Comparison of ENCODE assay signal across 15 mouse cellular contexts in the genomic region with DNA sequence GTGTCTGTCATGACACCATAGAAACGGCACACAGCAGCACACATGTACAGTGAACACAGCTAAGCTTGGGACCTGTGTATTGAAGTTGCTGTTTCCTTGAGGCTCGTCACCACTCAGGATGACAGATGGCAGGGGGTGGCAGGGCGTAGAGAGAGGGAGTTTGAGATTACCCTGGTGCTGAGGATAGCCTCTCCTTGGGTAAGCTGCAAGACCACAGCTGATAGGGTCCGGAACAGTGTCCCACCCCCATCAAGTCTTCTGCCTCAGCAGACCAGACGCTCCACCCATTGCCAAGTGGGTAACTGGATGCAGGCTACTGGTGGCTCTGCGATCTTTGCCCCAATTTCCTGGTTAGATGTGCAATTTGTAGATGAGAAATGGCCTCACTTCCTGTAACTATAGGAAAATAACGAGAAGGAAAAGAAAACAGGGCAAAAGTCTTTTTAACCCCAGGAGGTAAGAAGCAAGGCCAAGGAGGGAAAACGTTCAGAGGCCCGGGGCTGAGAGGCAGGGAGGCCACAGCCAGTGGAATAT. TPM values are rescaled to one million over a fixed set of nuclear protein-coding genes. Genes with fewer than 3 reads are reported as not detected.
DNase-seq lines count a peak whose midpoint lies in the region; ATAC-seq and TF ChIP-seq lines count a peak whose summit lies in the region.
"Had no signal": no experiment of that assay in that cellular context is flagged by ENCODE, and none has a peak within 500 bp of the region (broad histone marks: within the 10 kb centered on the region; RNA-seq: fewer than 3 reads in every experiment).

No protein-coding gene starts in this region.

- H3K27ac ChIP-seq in midbrain, postnatal 0 days (ENCODE audit: low read depth, low read length) = no peak overlapping the region
- H3K27ac ChIP-seq in midbrain, embryonic 16.5 days (ENCODE audit: low read length) = no peak overlapping the region
- peak overlapping the region; percentile 57 for H3K27ac ChIP-seq in intestine, embryonic 14.5 days (ENCODE audit: low read depth)
- H3K27ac ChIP-seq in liver, embryonic 15.5 days (replicated peaks) = peak overlapping the region; percentile 76
- peak overlapping the region; percentile 76 for H3K27ac ChIP-seq in stomach, embryonic 15.5 days
- H3K27ac ChIP-seq: embryonic facial prominence, embryonic 12.5 days had no signal

- TF ChIP-seq CTCF in midbrain, postnatal 0 days (IDR thresholded peaks at IDR 0.05) = no peak

- no peak overlapping the region for H3K4me2 ChIP-seq in midbrain, postnatal 0 days (ENCODE audit: low read depth, low read length, poor library complexity, severe bottlenecking)
- no peak overlapping the region for H3K4me2 ChIP-seq in midbrain, embryonic 16.5 days (ENCODE audit: low read length)
- no peak overlapping the region for H3K4me2 ChIP-seq in intestine, embryonic 14.5 days (ENCODE audit: low read length)
- H3K4me2 ChIP-seq in liver, embryonic 15.5 days = peak overlapping the region; percentile 25
- H3K4me2 ChIP-seq in stomach, embryonic 15.5 days = 0 out of 2 replicates have a peak overlapping the region, but pooled peaks have one; percentile 19
- H3K4me2 ChIP-seq: embryonic facial prominence, embryonic 12.5 days; heart, embryonic 11.5 days; lung, embryonic 15.5 days had no signal

- no peak overlapping the region for H3K4me3 ChIP-seq in midbrain, postnatal 0 days (ENCODE audit: low read depth, low read length)
- H3K4me3 ChIP-seq in midbrain, embryonic 16.5 days (ENCODE audit: low read depth, low read length) = no peak overlapping the region
- H3K4me3 ChIP-seq in intestine, embryonic 14.5 days (ENCODE audit: low read depth, low read length) = no peak overlapping the region
- H3K4me3 ChIP-seq in liver, embryonic 15.5 days (replicated peaks) = no peak overlapping the region
- H3K4me3 ChIP-seq in stomach, embryonic 15.5 days (replicated peaks) = no peak overlapping the region
- H3K4me3 ChIP-seq: embryonic facial prominence, embryonic 12.5 days; lung, embryonic 15.5 days had no signal

- H3K27me3 ChIP-seq in midbrain, postnatal 0 days (ENCODE audit: insufficient read depth, low read length) = no peaks in the 10 kb centered on the region
- no peaks in the 10 kb centered on the region for H3K27me3 ChIP-seq in midbrain, embryonic 16.5 days (ENCODE audit: control insufficient read depth, insufficient read depth, low read depth, low read length)
- H3K27me3 ChIP-seq in intestine, embryonic 14.5 days (replicated peaks; ENCODE audit: control insufficient read depth, insufficient read depth, low read length) = no peaks in the 10 kb centered on the region
- H3K27me3 ChIP-seq in liver, embryonic 15.5 days = no peaks in the 10 kb centered on the region
- H3K27me3 ChIP-seq in stomach, embryonic 15.5 days (replicated peaks) = no peaks in the 10 kb centered on the region
- H3K27me3 ChIP-seq: embryonic facial prominence, embryonic 12.5 days; lung, embryonic 15.5 days had no signal

- peak; percentile 7 for DNase-seq in midbrain, postnatal 0 days (ENCODE audit: low spot score)
- no peak for DNase-seq in intestine, embryonic 14.5 days (ENCODE audit: low spot score)
- DNase-seq in adrenal gland, postnatal 4 days (ENCODE audit: low spot score in 2 of 2) = no peak
- DNase-seq in layer of hippocampus, adult 8-10 months (ENCODE audit: low spot score in 2 of 2) = no peak
- no peak for DNase-seq in left cerebral cortex, adult 9 months (ENCODE audit: low spot score in 2 of 2)
- DNase-seq: cerebellum, adult 2 months had no signal

- WGBS in midbrain, postnatal 0 days = 67% methylated on average over 9 of the region's 9 CpGs
- 71% methylated on average over 9 of the region's 9 CpGs for WGBS in midbrain, embryonic 16.5 days
- WGBS in intestine, embryonic 14.5 days = 40% methylated on average over 9 of the region's 9 CpGs
- WGBS in liver, embryonic 15.5 days (ENCODE audit: insufficient replicate concordance) = 4% methylated on average over 9 of the region's 9 CpGs
- 37% methylated on average over 9 of the region's 9 CpGs for WGBS in stomach, embryonic 15.5 days

- H3K4me1 ChIP-seq in midbrain, postnatal 0 days (ENCODE audit: insufficient read depth, low read length) = no peaks in the 10 kb centered on the region
- H3K4me1 ChIP-seq in midbrain, embryonic 16.5 days (ENCODE audit: control insufficient read depth, insufficient read depth, low read length) = no peaks in the 10 kb centered on the region
- H3K4me1 ChIP-seq in intestine, embryonic 14.5 days (replicated peaks; ENCODE audit: control insufficient read depth, insufficient read depth, low read length) = no peaks in the 10 kb centered on the region; the same call in 1 of the 2 replicates
- H3K4me1 ChIP-seq in liver, embryonic 15.5 days (replicated peaks) = peaks cover 15% of the 10 kb centered on the region; the same call in 1 of the 2 replicates
- peaks cover 10% of the 10 kb centered on the region for H3K4me1 ChIP-seq in stomach, embryonic 15.5 days
- H3K4me1 ChIP-seq: embryonic facial prominence, embryonic 12.5 days; lung, embryonic 15.5 days had no signal

- H3K9ac ChIP-seq in midbrain, postnatal 0 days (replicated peaks; ENCODE audit: low read length, poor library complexity, severe bottlenecking) = no peak overlapping the region
- H3K9ac ChIP-seq in midbrain, embryonic 16.5 days (ENCODE audit: low read depth, low read length) = no peak overlapping the region
- no peak overlapping the region for H3K9ac ChIP-seq in intestine, embryonic 14.5 days (ENCODE audit: low read length)
- H3K9ac ChIP-seq in liver, embryonic 15.5 days = no peak overlapping the region
- H3K9ac ChIP-seq in stomach, embryonic 15.5 days = no peak overlapping the region
- H3K9ac ChIP-seq: embryonic facial prominence, embryonic 12.5 days; lung, embryonic 15.5 days had no signal

- no peaks in the 10 kb centered on the region for H3K36me3 ChIP-seq in midbrain, postnatal 0 days (ENCODE audit: insufficient read depth, low read length)
- no peaks in the 10 kb centered on the region for H3K36me3 ChIP-seq in midbrain, embryonic 16.5 days (ENCODE audit: control insufficient read depth, insufficient read depth, low read length)
- H3K36me3 ChIP-seq in intestine, embryonic 14.5 days (ENCODE audit: control insufficient read depth, insufficient read depth, low read length) = no peaks in the 10 kb centered on the region
- H3K36me3 ChIP-seq in liver, embryonic 15.5 days (replicated peaks) = no peaks in the 10 kb centered on the region
- H3K36me3 ChIP-seq in stomach, embryonic 15.5 days = no peaks in the 10 kb centered on the region
- H3K36me3 ChIP-seq: embryonic facial prominence, embryonic 12.5 days; lung, embryonic 15.5 days had no signal

- no peak for ATAC-seq in midbrain, postnatal 0 days (ENCODE audit: low FRiP score)
- no peak for ATAC-seq in midbrain, embryonic 16.5 days
- peak; percentile 60 for ATAC-seq in intestine, embryonic 14.5 days (replicated peaks; ENCODE audit: low FRiP score, low TSS enrichment, low read depth)
- ATAC-seq in liver, embryonic 15.5 days (ENCODE audit: insufficient read depth) = peak; percentile 63
- ATAC-seq in stomach, embryonic 15.5 days (ENCODE audit: insufficient read depth, low FRiP score, low read depth) = peak; percentile 21; the same call in 1 of the 2 replicates

- no peaks in the 10 kb centered on the region for H3K9me3 ChIP-seq in midbrain, postnatal 0 days (ENCODE audit: low read length)
- H3K9me3 ChIP-seq in midbrain, embryonic 16.5 days (replicated peaks; ENCODE audit: control insufficient read depth, low read length, poor library complexity, severe bottlenecking) = no peaks in the 10 kb centered on the region
- H3K9me3 ChIP-seq in intestine, embryonic 14.5 days (ENCODE audit: control insufficient read depth, low read length) = no peaks in the 10 kb centered on the region
- no peaks in the 10 kb centered on the region for H3K9me3 ChIP-seq in liver, embryonic 15.5 days (replicated peaks)
- no peaks in the 10 kb centered on the region for H3K9me3 ChIP-seq in stomach, embryonic 15.5 days
- H3K9me3 ChIP-seq: embryonic facial prominence, embryonic 12.5 days; lung, embryonic 15.5 days had no signal

RNA-seq across cellular contexts. Expression of gene Ffar2, which starts 11.8 kb away (rescaled TPM):
- total RNA-seq in midbrain, postnatal 0 days (2014; rRNA removed) = not detected in 2 replicates
- polyA plus RNA-seq in midbrain, postnatal 0 days (2015; fragmentation: Nextera tagmentation; extraction: Ambion mirVana) = 0.07 and 0.25 TPM in 2 replicates
- polyA plus RNA-seq in midbrain, embryonic 16.5 days (2015; fragmentation: Nextera tagmentation; extraction: Ambion mirVana) = 0.13 TPM in 1 of 2 replicates, not detected in the other
- 2.4 and 5.9 TPM in 2 replicates for polyA plus RNA-seq in intestine, embryonic 14.5 days (2014; fragmentation: Nextera tagmentation; extraction: Ambion mirVana)
- 0.94 and 1.2 TPM in 2 replicates for polyA plus RNA-seq in liver, embryonic 15.5 days (2015; fragmentation: Nextera tagmentation; extraction: Ambion mirVana)
- polyA plus RNA-seq in stomach, embryonic 15.5 days (2015; fragmentation: Nextera tagmentation; extraction: Ambion mirVana) = 14.9 and 26.5 TPM in 2 replicates
- total RNA-seq in adrenal gland, postnatal 4 days (2021) = 1 to 10 TPM; 2.7 to 2.9 TPM
- total RNA-seq in layer of hippocampus, adult 8-10 months (2022) = under 1 TPM in 1 of 4 experiments, not detected in 3; 0.20 TPM
- total RNA-seq: layer of hippocampus, postnatal 25 days; MEL had no signal
- polyA plus RNA-seq: embryonic facial prominence, embryonic 12.5 days; heart, embryonic 11.5 days had no signal

RNA-seq across cellular contexts. Expression of gene Krtdap, which starts 24.1 kb away (rescaled TPM):
- 4.8 and 19.2 TPM in 2 replicates for total RNA-seq in midbrain, postnatal 0 days (2014; rRNA removed)
- polyA plus RNA-seq in midbrain, postnatal 0 days (2015; fragmentation: Nextera tagmentation; extraction: Ambion mirVana) = 1.2 and 1.6 TPM in 2 replicates
- polyA plus RNA-seq in midbrain, embryonic 16.5 days (2015; fragmentation: Nextera tagmentation; extraction: Ambion mirVana) = not detected in 2 replicates
- polyA plus RNA-seq in intestine, embryonic 14.5 days (2014; fragmentation: Nextera tagmentation; extraction: Ambion mirVana) = 0.80 and 0.86 TPM in 2 replicates
- polyA plus RNA-seq in liver, embryonic 15.5 days (2015; fragmentation: Nextera tagmentation; extraction: Ambion mirVana) = 0.21 and 2.5 TPM in 2 replicates
- 96.1 and 227 TPM in 2 replicates for polyA plus RNA-seq in stomach, embryonic 15.5 days (2015; fragmentation: Nextera tagmentation; extraction: Ambion mirVana)
- total RNA-seq in adrenal gland, postnatal 4 days (2021) = 1 to 10 TPM; 1.9 to 3.1 TPM
- not detected for total RNA-seq in layer of hippocampus, adult 8-10 months (2022)
- total RNA-seq: layer of hippocampus, postnatal 25 days; MEL had no signal
- polyA plus RNA-seq: cerebellum, adult 2 months; frontal cortex, adult 2 months; heart, embryonic 11.5 days had no signal

RNA-seq across cellular contexts. Expression of gene Ffar3, which starts 44.2 kb away (rescaled TPM):
- not detected in 2 replicates for total RNA-seq in midbrain, postnatal 0 days (2014; rRNA removed)
- not detected in 2 replicates for polyA plus RNA-seq in midbrain, postnatal 0 days (2015; fragmentation: Nextera tagmentation; extraction: Ambion mirVana)
- polyA plus RNA-seq in midbrain, embryonic 16.5 days (2015; fragmentation: Nextera tagmentation; extraction: Ambion mirVana) = not detected in 2 replicates
- polyA plus RNA-seq in intestine, embryonic 14.5 days (2014; fragmentation: Nextera tagmentation; extraction: Ambion mirVana) = 0.32 and 0.39 TPM in 2 replicates
- not detected in 2 replicates for polyA plus RNA-seq in liver, embryonic 15.5 days (2015; fragmentation: Nextera tagmentation; extraction: Ambion mirVana)
- 0.31 and 0.41 TPM in 2 replicates for polyA plus RNA-seq in stomach, embryonic 15.5 days (2015; fragmentation: Nextera tagmentation; extraction: Ambion mirVana)
- 1 to 10 TPM in 1 of 2 experiments, under 1 TPM in 1; 0.37 to 1.6 TPM for total RNA-seq in adrenal gland, postnatal 4 days (2021)
- total RNA-seq in layer of hippocampus, adult 8-10 months (2022) = not detected
- total RNA-seq: layer of hippocampus, postnatal 25 days; MEL had no signal
- polyA plus RNA-seq: cerebellum, adult 2 months; frontal cortex, adult 2 months; heart, embryonic 11.5 days; lung, embryonic 15.5 days had no signal

RNA-seq across cellular contexts. Expression of gene Dmkn, which starts 48.3 kb away (rescaled TPM):
- total RNA-seq in midbrain, postnatal 0 days (2014; rRNA removed) = 0.71 and 7.9 TPM in 2 replicates
- 4.5 and 4.9 TPM in 2 replicates for polyA plus RNA-seq in midbrain, postnatal 0 days (2015; fragmentation: Nextera tagmentation; extraction: Ambion mirVana)
- polyA plus RNA-seq in midbrain, embryonic 16.5 days (2015; fragmentation: Nextera tagmentation; extraction: Ambion mirVana) = 2.8 and 3.6 TPM in 2 replicates
- polyA plus RNA-seq in intestine, embryonic 14.5 days (2014; fragmentation: Nextera tagmentation; extraction: Ambion mirVana) = 0.61 and 1.3 TPM in 2 replicates
- polyA plus RNA-seq in liver, embryonic 15.5 days (2015; fragmentation: Nextera tagmentation; extraction: Ambion mirVana) = 0.32 and 0.99 TPM in 2 replicates
- polyA plus RNA-seq in stomach, embryonic 15.5 days (2015; fragmentation: Nextera tagmentation; extraction: Ambion mirVana) = 70.8 and 142 TPM in 2 replicates
- total RNA-seq in adrenal gland, postnatal 4 days (2021) = 1 to 10 TPM; 3.2 to 4.2 TPM
- 1 to 10 TPM in 1 of 4 experiments, under 1 TPM in 2, not detected in 1; 0.84 to 1.5 (median 0.95) TPM for total RNA-seq in layer of hippocampus, adult 8-10 months (2022)
- total RNA-seq: MEL had no signal
- polyA plus RNA-seq: embryonic facial prominence, embryonic 12.5 days had no signal

RNA-seq across cellular contexts. Expression of gene Ffar1, which starts 49.5 kb away (rescaled TPM):
- not detected in 2 replicates for total RNA-seq in midbrain, postnatal 0 days (2014; rRNA removed)
- not detected in 2 replicates for polyA plus RNA-seq in midbrain, postnatal 0 days (2015; fragmentation: Nextera tagmentation; extraction: Ambion mirVana)
- not detected in 2 replicates for polyA plus RNA-seq in midbrain, embryonic 16.5 days (2015; fragmentation: Nextera tagmentation; extraction: Ambion mirVana)
- 0.14 TPM in 1 of 2 replicates, not detected in the other for polyA plus RNA-seq in intestine, embryonic 14.5 days (2014; fragmentation: Nextera tagmentation; extraction: Ambion mirVana)
- polyA plus RNA-seq in liver, embryonic 15.5 days (2015; fragmentation: Nextera tagmentation; extraction: Ambion mirVana) = not detected in 2 replicates
- polyA plus RNA-seq in stomach, embryonic 15.5 days (2015; fragmentation: Nextera tagmentation; extraction: Ambion mirVana) = 0.26 and 0.30 TPM in 2 replicates
- total RNA-seq in adrenal gland, postnatal 4 days (2021) = under 1 TPM in 1 of 2 experiments, not detected in 1; 0.59 TPM
- total RNA-seq in layer of hippocampus, adult 8-10 months (2022) = not detected
- total RNA-seq: layer of hippocampus, postnatal 25 days; MEL had no signal
- polyA plus RNA-seq: cerebellum, adult 2 months; embryonic facial prominence, embryonic 12.5 days; frontal cortex, adult 2 months; heart, embryonic 11.5 days; lung, embryonic 15.5 days had no signal

Comparison
In these comparisons a context has a peak if more than half of its experiments do, and no peak if none do; other contexts are left out.
1. ATAC-seq: peak in intestine, embryonic 14.5 days (single experiment), liver, embryonic 15.5 days (single experiment) and stomach, embryonic 15.5 days (single experiment); none in midbrain, postnatal 0 days (single experiment) and midbrain, embryonic 16.5 days (single experiment).
2. H3K27ac ChIP-seq: peak in intestine, embryonic 14.5 days (single experiment), liver, embryonic 15.5 days (single experiment) and stomach, embryonic 15.5 days (single experiment); none in midbrain, postnatal 0 days (single experiment) and midbrain, embryonic 16.5 days (single experiment).
3. H3K4me2 ChIP-seq: peak in liver, embryonic 15.5 days (single experiment) and stomach, embryonic 15.5 days (single experiment); none in midbrain, postnatal 0 days (single experiment), midbrain, embryonic 16.5 days (single experiment) and intestine, embryonic 14.5 days (single experiment).
4. RNA of gene Krtdap, which starts 24.1 kb away (polyA plus RNA-seq): 96.1 to 227 TPM in stomach, embryonic 15.5 days; 1.2 to 1.6 TPM in midbrain, postnatal 0 days, 0.80 to 0.86 TPM in intestine, embryonic 14.5 days, not detected in midbrain, embryonic 16.5 days and 0.21 to 2.5 TPM in liver, embryonic 15.5 days; every median in the first group is over 10 times any median in the second.